Mouse (Mus musculus): ENCODE data around the gene Pigo.

- TF ChIP-seq CTCF (IDR thresholded peaks at IDR 0.05; ENCODE audit: control insufficient read depth, insufficient read depth, insufficient read length) (no peak), MAX (IDR thresholded peaks at IDR 0.05) (no peak)
Measured at GRCm38 (mm10) chr4:43059697-43060096, 34.1 kb upstream of the Pigo start.
